Mouse (Mus musculus): ENCODE results near the gene Olfr1251. TPM values are rescaled to one million over a fixed set of nuclear protein-coding genes. Genes with fewer than 3 reads are reported as not detected.

The Olfr1251 gene
- not detected for polyA plus RNA-seq (2017; shearing (Covaris generic))

GRCm38 (mm10) chr2:89671836-89672235 is at the start of gene Olfr1251:
Gene Olfr1251, minus strand, starts transcription at chr2:89671936.

DNA sequence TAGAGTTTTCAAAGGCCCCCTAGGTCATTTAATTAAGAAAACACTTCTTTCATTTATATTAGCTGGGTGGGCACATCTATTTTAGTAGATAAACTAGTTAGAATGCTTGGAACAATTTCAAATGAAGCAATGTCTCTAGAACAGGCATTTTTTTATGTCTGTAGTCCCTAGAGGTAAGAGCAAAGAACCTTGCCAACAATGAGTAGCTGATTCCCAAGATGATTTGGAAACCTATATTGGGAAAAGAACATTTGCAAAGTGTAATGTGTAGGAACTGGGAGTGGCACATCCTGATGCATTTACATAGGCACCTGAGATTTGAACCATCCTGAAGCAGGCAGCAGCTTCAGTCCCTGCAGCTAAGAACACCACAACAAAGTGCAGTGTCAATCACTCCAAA is 10.4 kb downstream of the Olfr1251 start, which contains the start of gene Olfr1250:
Olfr1250 (minus strand) TSS at position 101 of the 400 bp plus-strand sequence.

DNA sequence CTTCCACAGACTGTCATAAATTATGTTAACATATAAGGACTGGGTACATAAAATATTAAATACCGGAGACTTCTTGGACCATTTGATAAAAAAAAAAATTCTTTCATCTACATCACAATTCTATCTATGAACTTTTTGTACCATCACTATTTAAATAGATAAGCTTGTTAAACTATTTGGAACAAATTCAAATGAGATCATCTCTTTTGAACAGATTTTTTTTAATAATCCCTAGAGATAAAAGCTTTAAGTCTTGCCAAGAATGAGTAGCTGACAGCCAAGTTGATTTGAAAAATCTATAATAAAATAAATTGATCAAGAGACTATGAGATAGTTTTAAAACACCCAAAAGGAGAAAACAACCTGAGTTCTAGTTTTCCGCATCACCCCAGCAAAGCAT is 36.9 kb downstream of the Olfr1251 start, which contains the start of gene Olfr1249:
Olfr1249 (minus strand) TSS at position 101 of the 400 bp plus-strand sequence.

GRCm38 (mm10) chr2:89618145-89618544 is 53.6 kb downstream of the Olfr1251 start, which contains the start of gene Olfr1248:
Gene Olfr1248, minus strand, starts transcription at chr2:89618245.

Other genes with a start within 250 kb of the Olfr1251 start
- gene Olfr1240, start 228.9 kb downstream of the Olfr1251 start, polyA plus RNA-seq (2017; shearing (Covaris generic)) = not detected
- gene Olfr1241, start 184.8 kb downstream of the Olfr1251 start, polyA plus RNA-seq (2017; shearing (Covaris generic)) = not detected
- not detected for gene Olfr1242, start 173.6 kb downstream of the Olfr1251 start, polyA plus RNA-seq (2017; shearing (Covaris generic))
- gene Olfr1243, start 140.4 kb downstream of the Olfr1251 start, polyA plus RNA-seq (2017; shearing (Covaris generic)) = not detected
- not detected for gene Olfr1245, start 93.5 kb downstream of the Olfr1251 start, polyA plus RNA-seq (2017; shearing (Covaris generic))
- not detected for gene Olfr1246, start 78.8 kb downstream of the Olfr1251 start, polyA plus RNA-seq (2017; shearing (Covaris generic))
- gene Olfr1247, start 57.8 kb downstream of the Olfr1251 start, polyA plus RNA-seq (2017; shearing (Covaris generic)) = not detected
- not detected for gene Olfr1248, start 53.7 kb downstream of the Olfr1251 start, polyA plus RNA-seq (2017; shearing (Covaris generic))
- gene Olfr1249, start 37.0 kb downstream of the Olfr1251 start, polyA plus RNA-seq (2017; shearing (Covaris generic)) = not detected
- gene Olfr1250, start 10.5 kb downstream of the Olfr1251 start, polyA plus RNA-seq (2017; shearing (Covaris generic)) = not detected
- gene Olfr1252, start 53.1 kb upstream of the Olfr1251 start, polyA plus RNA-seq (2017; shearing (Covaris generic)) = not detected
- not detected for gene Olfr1253, start 85.2 kb upstream of the Olfr1251 start, polyA plus RNA-seq (2017; shearing (Covaris generic))
- gene Olfr1254, start 121.7 kb upstream of the Olfr1251 start, polyA plus RNA-seq (2017; shearing (Covaris generic)) = not detected
- gene Olfr1255, start 140.1 kb upstream of the Olfr1251 start, polyA plus RNA-seq (2017; shearing (Covaris generic)) = not detected
- gene Olfr1256, start 169.6 kb upstream of the Olfr1251 start, polyA plus RNA-seq (2017; shearing (Covaris generic)) = not detected
- not detected for gene Olfr48, start 176.3 kb upstream of the Olfr1251 start, polyA plus RNA-seq (2017; shearing (Covaris generic))
- gene Olfr1257, start 206.5 kb upstream of the Olfr1251 start, polyA plus RNA-seq (2017; shearing (Covaris generic)) = not detected